Mouse (Mus musculus): ENCODE data around the gene Qsox2. TPM values are rescaled to one million over a fixed set of nuclear protein-coding genes. Genes with fewer than 3 reads are reported as not detected.

Gene Qsox2
- total RNA-seq, 2 experiments from 2014 or later = 13.8 to 16.1 TPM

DNA sequence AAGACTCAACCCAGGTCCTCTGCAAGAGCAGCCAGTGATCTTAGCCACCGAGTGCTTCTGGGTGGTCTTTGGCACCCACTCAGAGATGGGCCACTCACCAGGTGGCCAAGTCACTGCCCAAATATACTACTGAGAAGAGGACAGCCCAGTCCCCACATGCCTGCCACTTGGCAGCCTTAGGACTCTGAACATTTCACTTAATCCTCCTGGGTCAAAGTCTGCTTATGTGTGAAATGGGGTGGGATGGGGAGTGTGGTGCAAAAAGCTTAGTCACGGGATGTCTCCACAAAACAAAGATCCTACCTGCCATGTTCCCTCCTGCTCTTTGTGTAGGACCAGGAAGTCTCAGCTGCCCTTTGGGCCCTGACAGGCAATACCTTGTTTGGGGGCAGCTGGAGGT lies 65.2 kb downstream of the Qsox2 start:
- no peak for DNase-seq
- intact Hi-C loops (cut with DNase I) = no loop called here

DNA sequence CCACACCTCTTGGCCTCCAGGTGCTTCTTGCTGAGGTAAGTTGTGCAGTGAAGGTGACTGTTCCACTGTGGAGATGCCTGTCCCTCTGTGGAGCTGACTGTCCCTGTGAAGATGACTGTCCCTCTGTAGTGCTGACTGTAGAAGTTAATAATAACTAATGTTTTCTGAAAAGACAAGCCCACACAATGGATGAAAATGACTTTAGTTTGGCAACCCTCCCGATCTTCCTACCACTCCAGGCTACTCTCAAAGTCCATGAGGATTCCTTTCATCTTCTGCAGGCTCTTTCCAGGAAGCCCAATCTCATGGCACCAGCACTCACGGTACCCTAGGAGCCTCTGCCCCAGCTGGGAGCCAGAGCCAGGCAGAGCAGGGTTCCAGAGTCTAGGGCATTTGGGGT lies 66.9 kb downstream of the Qsox2 start:
- intact Hi-C loops (cut with DNase I) = no loop called here
- no peak for DNase-seq

DNA sequence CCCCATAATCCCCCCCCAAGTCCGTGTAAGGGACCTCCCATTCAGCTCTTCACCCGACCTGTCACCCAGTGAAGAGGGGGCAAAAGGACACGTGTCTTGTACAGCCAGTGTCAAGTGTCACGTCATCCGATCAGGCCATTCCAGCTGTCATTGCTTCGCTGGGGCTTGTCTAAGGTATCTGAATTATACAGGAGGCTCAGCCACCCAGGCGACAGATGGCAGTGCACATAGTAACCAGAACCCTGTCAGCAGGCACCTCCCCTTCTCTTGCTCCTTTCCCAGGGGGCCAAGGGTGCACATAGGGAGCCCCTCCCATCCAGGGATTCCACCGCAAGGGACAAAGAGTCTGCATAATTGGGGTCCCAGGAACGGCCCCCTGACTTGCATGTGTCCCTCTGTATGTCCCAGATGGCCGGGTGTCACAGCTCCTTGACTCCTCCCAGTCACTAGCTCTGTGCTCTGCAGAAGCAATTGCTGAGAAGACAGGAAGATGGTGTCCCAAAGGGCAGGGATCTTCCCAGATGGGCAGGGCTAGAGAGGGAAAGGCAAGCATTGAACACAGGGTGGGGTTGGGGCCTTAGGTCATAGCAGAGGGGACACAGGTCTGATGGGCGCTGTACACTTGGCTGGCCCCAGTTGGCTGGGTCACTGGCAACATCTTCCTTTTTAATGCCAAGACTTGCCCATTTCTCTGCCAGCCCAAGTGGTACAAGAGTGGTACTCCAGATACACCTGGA lies 68.3 kb downstream of the Qsox2 start:
- intact Hi-C loops (cut with DNase I) = no loop called here
- DNase-seq = no peak

DNA sequence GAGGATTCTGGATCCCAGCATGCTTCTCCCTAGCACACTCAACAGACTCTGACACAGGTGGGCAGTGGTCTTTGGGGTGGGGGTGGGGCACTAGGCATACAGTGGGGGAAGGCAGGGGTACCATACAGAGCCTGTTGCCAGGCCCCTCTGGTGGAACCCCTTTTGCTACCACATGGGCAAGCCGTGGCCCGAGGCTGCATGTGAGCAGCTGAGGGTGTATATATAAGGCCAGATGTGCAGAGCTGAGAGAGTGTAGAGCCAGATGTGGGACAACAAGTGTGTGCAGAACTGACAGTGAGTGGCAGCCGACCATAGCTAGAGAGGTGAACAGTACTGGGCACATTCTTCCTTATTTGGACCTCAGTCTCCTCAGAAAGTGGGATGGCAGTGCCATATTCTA lies 70.4 kb downstream of the Qsox2 start:
- intact Hi-C loops (cut with DNase I) = no loop called here
- no peak for DNase-seq

Other genes with a start within 250 kb of the Qsox2 start
- gene Ubac1, start 215.8 kb downstream of the Qsox2 start, total RNA-seq (2021) = 10 to 100 TPM; 82.3 to 86.5 TPM
- 10 to 100 TPM; 16.3 to 19.1 TPM for gene Nacc2, start 114.3 kb downstream of the Qsox2 start, total RNA-seq (2021)
- gene Lhx3, start 29.2 kb downstream of the Qsox2 start, total RNA-seq (2021) = not detected
- gene Ccdc187, start 57.0 kb upstream of the Qsox2 start, total RNA-seq (2021) = under 1 TPM; 0.10 to 0.17 TPM
- gene Gpsm1, start 78.0 kb upstream of the Qsox2 start, total RNA-seq (2021) = 100 to 1,000 TPM; 200 to 237 TPM
- 10 to 100 TPM; 15.5 to 16.3 TPM for gene Dnlz, start 114.6 kb upstream of the Qsox2 start, total RNA-seq (2021)
- 1 to 10 TPM; 1.3 to 1.5 TPM for gene Card9, start 123.4 kb upstream of the Qsox2 start, total RNA-seq (2021)
- 10 to 100 TPM; 11.8 to 13.3 TPM for gene Snapc4, start 143.1 kb upstream of the Qsox2 start, total RNA-seq (2021)
- gene Entr1, start 151.8 kb upstream of the Qsox2 start, total RNA-seq (2021) = 10 to 100 TPM; 55.4 to 58.6 TPM
- gene Pmpca, start 151.8 kb upstream of the Qsox2 start, total RNA-seq (2021) = 100 to 1,000 TPM; 118 to 121 TPM
- gene Inpp5e, start 171.7 kb upstream of the Qsox2 start, total RNA-seq (2021) = 10 to 100 TPM; 15.6 to 15.9 TPM
- 10 to 100 TPM; 37.4 to 40.5 TPM for gene Sec16a, start 207.7 kb upstream of the Qsox2 start, total RNA-seq (2021)